ENCODE assay signal across 21 mouse cellular contexts in genomic region chr4:104283906-104284305, GRCm38 (mm10).
DNase-seq lines count a peak whose midpoint lies in the region; ATAC-seq and TF ChIP-seq lines count a peak whose summit lies in the region.
"Had no signal": no experiment of that assay in that cellular context is flagged by ENCODE, and none has a peak within 500 bp of the region (broad histone marks: within the 10 kb centered on the region; RNA-seq: fewer than 3 reads in every experiment).

No protein-coding gene starts in this region.

- no peak overlapping the region for H3K4me3 ChIP-seq in cerebellum, adult 2 months (replicated peaks; ENCODE audit: insufficient read depth, low read depth, low read length)
- no peak overlapping the region for H3K4me3 ChIP-seq in hindbrain, postnatal 0 days (ENCODE audit: low read length)
- H3K4me3 ChIP-seq in hindbrain, embryonic 10.5 days, result no peak overlapping the region
- H3K4me3 ChIP-seq: embryonic facial prominence, embryonic 12.5 days; forebrain, embryonic 13.5 days; heart, adult 2 months; hindbrain, embryonic 15.5 days had no signal

- H3K9ac ChIP-seq in hindbrain, postnatal 0 days (replicated peaks; ENCODE audit: low read length), result no peak overlapping the region
- H3K9ac ChIP-seq: embryonic facial prominence, embryonic 12.5 days; forebrain, embryonic 13.5 days; hindbrain, embryonic 15.5 days had no signal

- DNase-seq in cerebellum, postnatal 10 days, result peak; percentile 16 to 19
- no peak for DNase-seq in cerebellum, adult 2 months
- peak; percentile 17 for DNase-seq in hindbrain, postnatal 0 days (ENCODE audit: low spot score)
- no peak for DNase-seq in hindbrain, embryonic 10.5 days (ENCODE audit: low spot score)
- DNase-seq in lung, postnatal 10 days, result peak; percentile 1
- no peak for DNase-seq in lung, postnatal 4 days
- peak; percentile 82 for DNase-seq in Muller cell, postnatal 12 days (ENCODE audit: inconsistent ontology term)
- no peak for DNase-seq in ovary, postnatal 10 days (ENCODE audit: low spot score)
- DNase-seq: adrenal gland, postnatal 10 days; B cell, adult 2 months; cerebellum, adult 8-10 months; cerebellum, postnatal 25 days; gastrocnemius, postnatal 14 days; heart, adult 2 months had no signal

- no peaks in the 10 kb centered on the region for H3K9me3 ChIP-seq in hindbrain, postnatal 0 days (ENCODE audit: low read length)
- no peaks in the 10 kb centered on the region for H3K9me3 ChIP-seq in hindbrain, embryonic 10.5 days
- H3K9me3 ChIP-seq: embryonic facial prominence, embryonic 12.5 days; forebrain, embryonic 13.5 days; hindbrain, embryonic 15.5 days had no signal

- no peak overlapping the region for H3K4me2 ChIP-seq in hindbrain, postnatal 0 days (ENCODE audit: low read depth, low read length)
- H3K4me2 ChIP-seq: embryonic facial prominence, embryonic 12.5 days; forebrain, embryonic 13.5 days; heart, embryonic 11.5 days; hindbrain, embryonic 15.5 days had no signal

- H3K4me1 ChIP-seq in cerebellum, adult 2 months (ENCODE audit: control insufficient read depth, insufficient read depth, low read length), result no peaks in the 10 kb centered on the region
- H3K4me1 ChIP-seq in hindbrain, postnatal 0 days (ENCODE audit: insufficient read depth, low read length), result no peaks in the 10 kb centered on the region
- H3K4me1 ChIP-seq in hindbrain, embryonic 10.5 days (replicated peaks), result no peaks in the 10 kb centered on the region
- H3K4me1 ChIP-seq: embryonic facial prominence, embryonic 12.5 days; hindbrain, embryonic 15.5 days had no signal

- H3K27ac ChIP-seq in cerebellum, adult 2 months (ENCODE audit: insufficient read depth, low read length), result no peak overlapping the region
- no peak overlapping the region for H3K27ac ChIP-seq in hindbrain, postnatal 0 days
- H3K27ac ChIP-seq in hindbrain, embryonic 10.5 days, result no peak overlapping the region
- H3K27ac ChIP-seq: embryonic facial prominence, embryonic 12.5 days; forebrain, embryonic 13.5 days; heart, adult 2 months; hindbrain, embryonic 15.5 days had no signal

- ATAC-seq in hindbrain, postnatal 0 days, result no peak
- ATAC-seq: CD4-positive, CD25-positive, alpha-beta regulatory T cell, adult 4 months; forebrain, embryonic 13.5 days; inflammation-experienced regulatory T-cells, adult 6 months had no signal

- no peaks in the 10 kb centered on the region; the same call in 1 of the 2 replicates for H3K27me3 ChIP-seq in cerebellum, adult 2 months (ENCODE audit: control insufficient read depth, insufficient read depth, low read length)
- no peaks in the 10 kb centered on the region for H3K27me3 ChIP-seq in hindbrain, postnatal 0 days (ENCODE audit: insufficient read depth, low read length)
- H3K27me3 ChIP-seq in hindbrain, embryonic 10.5 days (ENCODE audit: insufficient read depth, poor library complexity, severe bottlenecking), result no peaks in the 10 kb centered on the region
- H3K27me3 ChIP-seq: embryonic facial prominence, embryonic 12.5 days; forebrain, embryonic 13.5 days; hindbrain, embryonic 15.5 days had no signal

- TF ChIP-seq POLR2A in cerebellum, adult 2 months (IDR thresholded peaks at IDR 0.05; ENCODE audit: borderline replicate concordance, insufficient read depth, low read length), result no peak

- no peak for TF ChIP-seq CTCF in cerebellum, adult 2 months (IDR thresholded peaks at IDR 0.05; ENCODE audit: borderline replicate concordance, insufficient read depth, low read depth, low read length)
- no peak for TF ChIP-seq CTCF in hindbrain, postnatal 0 days (IDR thresholded peaks at IDR 0.05; ENCODE audit: low read depth)

- H3K36me3 ChIP-seq in hindbrain, postnatal 0 days (ENCODE audit: insufficient read depth, low read length), result no peaks in the 10 kb centered on the region
- no peaks in the 10 kb centered on the region for H3K36me3 ChIP-seq in hindbrain, embryonic 10.5 days
- H3K36me3 ChIP-seq: embryonic facial prominence, embryonic 12.5 days; G1E; hindbrain, embryonic 15.5 days had no signal

- 33% methylated on average over 6 of the region's 6 CpGs for WGBS in cerebellum, adult 2 months
- 49% methylated on average over 6 of the region's 6 CpGs for WGBS in hindbrain, postnatal 0 days
- WGBS in hindbrain, embryonic 10.5 days, result 79% methylated on average over 6 of the region's 6 CpGs

Comparison
In these comparisons a context has a peak if more than half of its experiments do, and no peak if none do; other contexts are left out.
1. DNase-seq: peak in cerebellum, postnatal 10 days (2 of 2), hindbrain, postnatal 0 days (single experiment), lung, postnatal 10 days (single experiment) and Muller cell, postnatal 12 days (single experiment); none in cerebellum, adult 2 months (0 of 2), hindbrain, embryonic 10.5 days (single experiment), lung, postnatal 4 days (0 of 2) and ovary, postnatal 10 days (single experiment).